Mouse (Mus musculus) intestine, postnatal 0 days (tissue): Measurements from ENCODE around the gene Fermt3. TPM values are rescaled to one million over a fixed set of nuclear protein-coding genes. Genes with fewer than 3 reads are reported as not detected.
A peak's percentile ranks its signal among the peaks of the same experiment; 100 is the strongest.

Experiments
- ATAC-seq: fragments of 200-750 bp; cut with Nextera tagmentation; 2 replicates; pipeline ENCODE4 v1.8.0; 2017; ENCODE audit warnings: mild to moderate bottlenecking, moderate TSS enrichment, moderate library complexity
- H3K27ac ChIP-seq: fragments of 300-500 bp; sonication (generic); 2 replicates; pipeline ENCODE4 v1.5.1; 2014; ENCODE audit warnings: mild to moderate bottlenecking, low read depth, low read length, moderate library complexity
- H3K27me3 ChIP-seq: fragments of 300-500 bp; sonication (generic); replicated peaks from 2 replicates; pipeline ENCODE4 v1.6.1; 2014; ENCODE audit warnings: low read length, mixed read lengths; ENCODE audit not compliant: control insufficient read depth, insufficient read depth
- H3K36me3 ChIP-seq: fragments of 300-500 bp; sonication (generic); 2 replicates; pipeline ENCODE4 v1.6.1; 2014; ENCODE audit warnings: mild to moderate bottlenecking, moderate library complexity; ENCODE audit not compliant: control insufficient read depth, insufficient read depth
- H3K4me1 ChIP-seq: fragments of 300-500 bp; sonication (generic); replicated peaks from 2 replicates; pipeline ENCODE4 v1.6.1; 2014; ENCODE audit warnings: antibody characterized with exemption, low read length, mixed read lengths; ENCODE audit not compliant: control insufficient read depth, insufficient read depth
- H3K4me2 ChIP-seq: fragments of 300-500 bp; sonication (generic); replicated peaks from 2 replicates; pipeline ENCODE4 v1.6.1; 2014; ENCODE audit warnings: low read depth, mild to moderate bottlenecking, moderate library complexity
- H3K4me3 ChIP-seq: fragments of 300-500 bp; sonication (generic); 2 replicates; pipeline ENCODE4 v1.5.1; 2014; ENCODE audit warnings: low read depth, low read length
- H3K9ac ChIP-seq: fragments of 300-500 bp; sonication (generic); 2 replicates; pipeline ENCODE4 v1.6.1; 2014; ENCODE audit warnings: mild to moderate bottlenecking, low read depth, low read length
- H3K9me3 ChIP-seq: fragments of 300-500 bp; sonication (generic); 2 replicates; pipeline ENCODE4 v1.6.1; 2016; ENCODE audit warnings: mixed run types; ENCODE audit not compliant: control insufficient read depth
- CTCF ChIP-seq: sonication (generic); IDR thresholded peaks from 2 replicates; pipeline ENCODE4 v1.5.1; 2016; ENCODE audit warnings: low read depth, mild to moderate bottlenecking, control low read depth, antibody characterized with exemption, moderate library complexity
- WGBS: fragments of 180-500 bp; shearing (Covaris S2); extraction: QIAGEN DNeasy Blood & Tissue Kit; methylation state at CpG from one replicate; pipeline ENCODE4 v1.1.7; 2014; 5-methylcytosine and 5-hydroxymethylcytosine counted together
- polyA plus RNA-seq: library from polyadenylated mRNA; unstranded; fragments of >200 nt; fragmentation: Nextera tagmentation; extraction: Ambion mirVana; gene quantifications from 2 replicates; pipeline ENCODE4 v1.2.1, GENCODE M21; 2015

Gene Fermt3
- polyA plus RNA-seq, 1 experiment from 2014 or later, result 8.9 TPM

DNA sequence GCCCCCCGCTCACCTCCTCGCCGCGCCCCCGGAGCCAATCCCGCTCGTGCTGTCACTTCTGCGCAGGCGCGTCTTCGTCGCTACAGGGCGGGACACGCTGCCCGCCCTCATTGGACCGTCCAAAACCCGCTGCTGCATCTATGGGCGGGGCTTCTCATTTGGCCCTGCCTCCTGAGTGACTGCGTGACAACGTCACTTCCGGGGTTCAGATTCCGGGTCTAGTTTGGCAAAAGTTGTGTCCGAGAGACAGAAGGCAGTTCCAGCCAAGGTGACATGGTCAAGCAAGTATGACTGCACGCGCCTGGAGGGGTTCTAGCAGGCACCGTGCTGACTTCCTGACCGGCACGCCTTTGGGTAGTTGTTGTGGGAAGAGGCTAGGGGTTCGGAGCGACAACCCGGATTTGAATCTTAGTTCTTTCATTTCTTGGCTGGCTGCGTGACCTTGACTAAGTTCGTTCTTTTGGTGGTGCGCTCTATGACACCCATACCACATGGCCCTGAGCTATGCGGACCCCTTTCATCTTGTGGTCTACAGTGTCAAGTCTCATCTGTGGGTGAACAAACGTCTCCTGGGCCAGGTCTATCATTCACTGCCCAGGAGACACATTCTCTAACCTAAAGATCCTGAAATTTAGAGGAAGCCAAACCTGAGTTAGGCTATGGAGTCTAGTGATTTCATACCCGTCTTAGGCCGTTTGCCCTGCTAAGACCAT, 38.7 kb downstream of the Fermt3 start, which contains the start of gene Fkbp2:
Gene Fkbp2 (minus strand): TSS at position 121 of the 713 bp plus-strand sequence.
- 1% methylated on average over 38 of the region's 38 CpGs for WGBS
- no peak for TF ChIP-seq CTCF
- H3K4me3 ChIP-seq, result peak within 1 kb of the TSS; percentile 72
- H3K27me3 ChIP-seq, result no peaks in the 10 kb centered on the region
- no peaks in the 10 kb centered on the region for H3K4me1 ChIP-seq
- ATAC-seq, result peak; percentile 81
- peak within 1 kb of the TSS; percentile 90 for H3K27ac ChIP-seq
- H3K4me2 ChIP-seq, result peak within 1 kb of the TSS; percentile 75
- peak within 1 kb of the TSS; percentile 71 for H3K9ac ChIP-seq
- H3K9me3 ChIP-seq, result no peaks in the 10 kb centered on the region
- H3K36me3 ChIP-seq, result peaks cover 14% of the 10 kb centered on the region; the same call in 1 of the 2 replicates

- H3K4me3 ChIP-seq, result peak overlapping the region; percentile 72
- H3K9ac ChIP-seq, result peak overlapping the region; percentile 71
- no peaks in the 10 kb centered on the region for H3K27me3 ChIP-seq
- peaks cover 12% of the 10 kb centered on the region; the same call in 1 of the 2 replicates for H3K36me3 ChIP-seq
- no peaks in the 10 kb centered on the region for H3K4me1 ChIP-seq
- H3K4me2 ChIP-seq, result peak overlapping the region; percentile 75
- H3K27ac ChIP-seq, result peak overlapping the region; percentile 76
- no peaks in the 10 kb centered on the region for H3K9me3 ChIP-seq
- peak; percentile 86 for TF ChIP-seq CTCF
- ATAC-seq, result peak; percentile 89
- WGBS, result under 1% methylated on average over 57 of the region's 59 CpGs
Observed at GRCm38 (mm10) chr19:6979486-6980380, 39.5 kb downstream of the Fermt3 start.

- no peak for ATAC-seq
- H3K27me3 ChIP-seq, result no peaks in the 10 kb centered on the region
- 4% methylated on average over 11 of the region's 11 CpGs for WGBS
- TF ChIP-seq CTCF, result no peak
- H3K9me3 ChIP-seq, result no peaks in the 10 kb centered on the region
- H3K4me3 ChIP-seq, result peak overlapping the region; percentile 72
- peak overlapping the region; percentile 57 for H3K27ac ChIP-seq
- peaks cover 10% of the 10 kb centered on the region; the same call in 1 of the 2 replicates for H3K36me3 ChIP-seq
- H3K4me2 ChIP-seq, result peak overlapping the region; percentile 75
- peak overlapping the region; percentile 71 for H3K9ac ChIP-seq
- no peaks in the 10 kb centered on the region for H3K4me1 ChIP-seq
Observed at GRCm38 (mm10) chr19:6979001-6979479, 40.2 kb downstream of the Fermt3 start.

GRCm38 (mm10) chr19:6978639-6978974, 40.7 kb downstream of the Fermt3 start:
- Histone ChIP-seq H3K4me2 (peak overlapping the region; percentile 75), H3K4me1 (no peaks in the 10 kb centered on the region), H3K4me3 (peak overlapping the region; percentile 72), H3K27ac (peak overlapping the region; percentile 57; the same call in 1 of the 2 replicates), H3K36me3 (peaks cover 8% of the 10 kb centered on the region; the same call in 1 of the 2 replicates), H3K9ac (no peak overlapping the region; the same call in 1 of the 2 replicates), H3K9me3 (no peaks in the 10 kb centered on the region), H3K27me3 (no peaks in the 10 kb centered on the region)
- no peak for TF ChIP-seq CTCF
- 25% methylated on average over 3 of the region's 3 CpGs for WGBS
- ATAC-seq, result no peak

DNA sequence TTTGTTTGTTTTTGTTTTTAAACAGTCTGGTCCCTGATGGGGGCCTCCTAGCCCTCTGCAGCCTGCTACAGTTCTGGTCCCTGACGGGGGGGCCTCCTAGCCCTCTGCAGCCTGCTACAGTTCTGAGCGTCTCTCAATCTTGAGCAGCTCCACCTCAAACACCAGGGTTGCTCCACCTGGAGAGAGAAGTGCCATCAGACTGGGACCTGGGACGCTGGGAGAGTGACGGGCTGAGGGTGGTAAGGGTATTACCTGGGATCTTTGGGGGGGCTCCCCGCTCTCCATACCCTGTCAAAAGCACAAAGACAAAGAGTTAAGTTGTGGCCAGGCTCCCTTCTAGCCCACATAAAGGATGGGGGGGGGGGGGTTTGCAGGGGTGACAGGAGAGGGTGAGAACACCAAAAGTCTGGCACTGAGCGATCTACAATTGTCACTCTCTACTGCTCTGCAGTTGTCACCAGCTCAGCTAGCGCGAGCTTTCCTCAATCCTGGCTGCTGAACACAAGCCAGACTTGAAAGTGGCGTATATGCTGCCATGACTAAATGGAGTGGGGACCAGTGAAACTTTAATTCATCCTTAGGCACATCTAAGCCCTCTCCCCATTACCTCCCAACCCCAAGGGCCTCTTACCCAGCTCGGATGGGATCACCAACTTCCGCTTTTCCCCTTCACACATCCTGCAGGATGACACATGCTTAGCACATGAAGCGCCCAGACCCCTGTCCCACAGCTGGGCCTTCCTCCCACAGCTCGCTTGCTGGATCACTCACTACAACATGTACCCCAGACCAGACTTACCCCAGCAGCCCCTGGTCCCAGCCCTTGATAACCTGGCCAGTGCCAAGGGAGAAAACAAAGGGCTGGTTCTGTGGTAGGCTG, 41.3 kb downstream of the Fermt3 start:
- no peak for TF ChIP-seq CTCF
- 66% methylated on average over 12 of the region's 13 CpGs for WGBS
- no peak for ATAC-seq
- no peak overlapping the region for H3K9ac ChIP-seq
- H3K27ac ChIP-seq, result peak overlapping the region; percentile 57; the same call in 1 of the 2 replicates
- H3K4me1 ChIP-seq, result no peaks in the 10 kb centered on the region
- peaks cover 8% of the 10 kb centered on the region; the same call in 1 of the 2 replicates for H3K36me3 ChIP-seq
- H3K9me3 ChIP-seq, result no peaks in the 10 kb centered on the region
- H3K27me3 ChIP-seq, result no peaks in the 10 kb centered on the region
- no peak overlapping the region for H3K4me3 ChIP-seq
- H3K4me2 ChIP-seq, result peak overlapping the region; percentile 75
